10 mouse cellular contexts compared by ENCODE assay signal in the genomic region with DNA sequence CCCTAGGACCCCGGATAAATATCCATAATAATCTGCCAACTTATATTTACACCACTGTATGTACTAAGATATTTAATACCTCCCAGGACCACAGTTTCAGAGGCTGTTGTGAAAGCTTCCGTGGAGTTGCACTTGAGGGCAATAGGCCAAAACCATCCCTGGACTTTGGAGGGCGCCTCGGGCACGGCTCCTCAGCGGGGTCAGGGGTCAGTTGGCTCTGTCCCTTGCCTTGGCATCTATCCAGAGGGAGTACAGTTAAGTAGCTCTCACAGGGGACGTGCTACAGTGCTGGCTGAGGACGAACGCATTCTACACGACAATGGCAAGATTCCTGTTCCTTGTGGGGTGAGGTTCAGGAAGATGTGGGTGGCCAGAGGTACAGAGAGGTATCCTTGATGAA. TPM values are rescaled to one million over a fixed set of nuclear protein-coding genes. Genes with fewer than 3 reads are reported as not detected.
A peak's percentile ranks its signal among the peaks of the same experiment; 100 is the strongest.
DNase-seq lines count a peak whose midpoint lies in the region; ATAC-seq lines count a peak whose summit lies in the region.
"Had no signal": no experiment of that assay in that cellular context is flagged by ENCODE, and none has a peak within 500 bp of the region (broad histone marks: within the 10 kb centered on the region; RNA-seq: fewer than 3 reads in every experiment).

No protein-coding gene starts in this region.

- H3K9ac ChIP-seq in heart, embryonic 12.5 days, result no peak overlapping the region

- H3K4me2 ChIP-seq in heart, embryonic 12.5 days, result no peak overlapping the region

- WGBS in heart, embryonic 12.5 days, result 71% methylated on average over 10 of the region's 10 CpGs

- ATAC-seq in heart, embryonic 12.5 days (ENCODE audit: insufficient number of reproducible peaks, low FRiP score), result no peak

- H3K9me3 ChIP-seq in heart, embryonic 12.5 days (replicated peaks), result no peaks in the 10 kb centered on the region

- peaks cover 17% of the 10 kb centered on the region; the same call in 1 of the 2 replicates for H3K36me3 ChIP-seq in heart, embryonic 12.5 days

- H3K4me1 ChIP-seq in heart, embryonic 12.5 days (replicated peaks), result no peaks in the 10 kb centered on the region; the same call in 1 of the 2 replicates

- H3K27me3 ChIP-seq in heart, embryonic 12.5 days (replicated peaks), result peaks cover 8% of the 10 kb centered on the region; the same call in 1 of the 2 replicates

- no peak overlapping the region for H3K27ac ChIP-seq in heart, embryonic 12.5 days (ENCODE audit: poor library complexity, severe bottlenecking)

- DNase-seq in heart, adult 18-20 months, result peak; percentile 73 to 78
- DNase-seq in adipocyte (ENCODE audit: low spot score), result peak; percentile 84
- DNase-seq in kidney, adult 8-10 months, result peak; percentile 95 to 97
- peak; percentile 87 for DNase-seq in lung, postnatal 10 days
- DNase-seq in yolk sac, embryonic 10.5 days (ENCODE audit: low spot score), result no peak
- no peak for DNase-seq in c-Kit-positive CD71-positive TER-119-positive erythroid progenitor cells, embryonic 14.5 days (ENCODE audit: low spot score)
- no peak for DNase-seq in embryo, embryonic 11 days

- H3K4me3 ChIP-seq in heart, embryonic 12.5 days, result no peak overlapping the region
- H3K4me3 ChIP-seq: myocyte had no signal

RNA-seq across cellular contexts. Expression of a gene that starts 27.4 kb away (rescaled TPM):
- total RNA-seq in heart, adult 18-20 months (2021), result 1 to 10 TPM; 5.4 to 6.7 TPM
- polyA plus RNA-seq in heart, embryonic 12.5 days (2016; fragmentation: Nextera tagmentation; extraction: Ambion mirVana), result 0.38 and 0.53 TPM in 2 replicates
- polyA plus RNA-seq: myocyte had no signal

RNA-seq across cellular contexts. Expression of a gene that starts 31.9 kb away (rescaled TPM):
- 100 to 1,000 TPM; 115 to 123 TPM for total RNA-seq in heart, adult 18-20 months (2021)
- 57.1 and 60.7 TPM in 2 replicates for polyA plus RNA-seq in heart, embryonic 12.5 days (2016; fragmentation: Nextera tagmentation; extraction: Ambion mirVana)

RNA-seq across cellular contexts. Expression of a gene that starts 57.5 kb away (rescaled TPM):
- not detected for total RNA-seq in heart, adult 18-20 months (2021)
- not detected in 2 replicates for polyA plus RNA-seq in heart, embryonic 12.5 days (2016; fragmentation: Nextera tagmentation; extraction: Ambion mirVana)
- total RNA-seq: gastrocnemius, postnatal 4 days had no signal

Comparison
In these comparisons a context has a peak if more than half of its experiments do, and no peak if none do; other contexts are left out.
1. DNase-seq: peak in heart, adult 18-20 months (2 of 2), adipocyte (single experiment), kidney, adult 8-10 months (2 of 2) and lung, postnatal 10 days (single experiment); none in yolk sac, embryonic 10.5 days (single experiment), c-Kit-positive CD71-positive TER-119-positive erythroid progenitor cells, embryonic 14.5 days (single experiment) and embryo, embryonic 11 days (single experiment).